In the genomic region with DNA sequence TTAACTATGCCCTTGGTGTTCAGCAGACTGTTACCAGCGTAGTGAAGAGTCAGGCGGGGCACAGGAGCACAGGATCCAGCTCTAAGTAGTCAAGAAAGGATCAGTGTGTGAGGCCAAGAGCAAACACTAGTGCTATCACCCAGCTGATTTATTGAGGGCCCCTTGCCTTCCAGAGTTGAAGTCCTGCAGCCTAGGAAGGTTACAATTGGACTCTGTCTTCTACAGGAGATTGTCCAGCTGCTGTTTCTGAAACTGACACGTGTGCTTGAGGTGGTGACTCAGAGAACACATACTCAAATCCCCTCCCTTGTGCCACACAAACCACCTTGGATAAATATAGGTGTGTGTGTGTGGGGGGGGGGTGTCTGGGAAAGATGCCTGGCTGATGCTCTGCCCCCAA, we compare ENCODE assay signal across 19 mouse cellular contexts. TPM values are rescaled to one million over a fixed set of nuclear protein-coding genes. Genes with fewer than 3 reads are reported as not detected.
DNase-seq lines count a peak whose midpoint lies in the region; ATAC-seq and TF ChIP-seq lines count a peak whose summit lies in the region.
"Had no signal": no experiment of that assay in that cellular context is flagged by ENCODE, and none has a peak within 500 bp of the region (broad histone marks: within the 10 kb centered on the region; RNA-seq: fewer than 3 reads in every experiment).

No protein-coding gene starts in this region.

- no peaks in the 10 kb centered on the region for H3K9me3 ChIP-seq in kidney, embryonic 16.5 days (ENCODE audit: low read length)
- H3K9me3 ChIP-seq in limb, embryonic 14.5 days (ENCODE audit: control insufficient read depth, low read length): no peaks in the 10 kb centered on the region
- H3K9me3 ChIP-seq in stomach, postnatal 0 days (ENCODE audit: control insufficient read depth, low read length): no peaks in the 10 kb centered on the region
- no peaks in the 10 kb centered on the region for H3K9me3 ChIP-seq in hindbrain, embryonic 13.5 days
- H3K9me3 ChIP-seq: hindbrain, embryonic 15.5 days; midbrain, embryonic 12.5 days had no signal

- H3K27me3 ChIP-seq in kidney, embryonic 16.5 days (ENCODE audit: insufficient read depth, low read length): no peaks in the 10 kb centered on the region
- no peaks in the 10 kb centered on the region for H3K27me3 ChIP-seq in limb, embryonic 14.5 days (ENCODE audit: control insufficient read depth, insufficient read depth, low read length)
- no peaks in the 10 kb centered on the region for H3K27me3 ChIP-seq in stomach, postnatal 0 days (ENCODE audit: control insufficient read depth, insufficient read depth, low read length)
- H3K27me3 ChIP-seq in hindbrain, embryonic 13.5 days: no peaks in the 10 kb centered on the region
- H3K27me3 ChIP-seq: hindbrain, embryonic 15.5 days; midbrain, embryonic 12.5 days had no signal

- H3K9ac ChIP-seq in kidney, embryonic 16.5 days (replicated peaks; ENCODE audit: low read length): no peak overlapping the region
- peak overlapping the region; percentile 25; the same call in 1 of the 2 replicates for H3K9ac ChIP-seq in limb, embryonic 14.5 days (ENCODE audit: low read depth, low read length, severe bottlenecking)
- no peak overlapping the region for H3K9ac ChIP-seq in stomach, postnatal 0 days (ENCODE audit: low read length)
- no peak overlapping the region for H3K9ac ChIP-seq in hindbrain, embryonic 13.5 days
- H3K9ac ChIP-seq: hindbrain, embryonic 15.5 days; midbrain, embryonic 12.5 days had no signal

- H3K27ac ChIP-seq in kidney, embryonic 16.5 days (ENCODE audit: low read length): no peak overlapping the region
- H3K27ac ChIP-seq in limb, embryonic 14.5 days (replicated peaks; ENCODE audit: low read depth, low read length): no peak overlapping the region
- H3K27ac ChIP-seq in stomach, postnatal 0 days (replicated peaks): 0 out of 2 replicates have a peak overlapping the region, but pooled peaks have one; percentile 13
- H3K27ac ChIP-seq in hindbrain, embryonic 13.5 days: no peak overlapping the region
- H3K27ac ChIP-seq: hindbrain, embryonic 15.5 days; midbrain, embryonic 12.5 days had no signal

- WGBS in kidney, embryonic 16.5 days: 24% methylated on average over 3 of the region's 3 CpGs
- 47% methylated on average over 3 of the region's 3 CpGs for WGBS in limb, embryonic 14.5 days
- 34% methylated on average over 3 of the region's 3 CpGs for WGBS in stomach, postnatal 0 days
- 86% methylated on average over 3 of the region's 3 CpGs for WGBS in hindbrain, embryonic 13.5 days

- ATAC-seq in kidney, embryonic 16.5 days (ENCODE audit: low FRiP score, low TSS enrichment): peak; percentile 77
- no peak for ATAC-seq in limb, embryonic 14.5 days (ENCODE audit: low FRiP score, low read depth)
- peak; percentile 97 for ATAC-seq in stomach, postnatal 0 days (ENCODE audit: low FRiP score, low TSS enrichment)
- no peak for ATAC-seq in hindbrain, embryonic 13.5 days (ENCODE audit: low FRiP score)
- ATAC-seq: forebrain, embryonic 14.5 days had no signal

- TF ChIP-seq EP300 in stomach, postnatal 0 days (optimal IDR thresholded peaks at IDR 0.05): no peak

- no peak overlapping the region for H3K4me2 ChIP-seq in kidney, embryonic 16.5 days (replicated peaks; ENCODE audit: low read depth, low read length)
- H3K4me2 ChIP-seq in limb, embryonic 14.5 days (replicated peaks; ENCODE audit: low read depth, low read length, severe bottlenecking): peak overlapping the region; percentile 22
- H3K4me2 ChIP-seq in stomach, postnatal 0 days (replicated peaks; ENCODE audit: low read depth): no peak overlapping the region
- no peak overlapping the region for H3K4me2 ChIP-seq in hindbrain, embryonic 13.5 days
- H3K4me2 ChIP-seq: hindbrain, embryonic 15.5 days; midbrain, embryonic 12.5 days had no signal

- H3K4me1 ChIP-seq in kidney, embryonic 16.5 days (ENCODE audit: insufficient read depth, low read length): no peaks in the 10 kb centered on the region
- H3K4me1 ChIP-seq in limb, embryonic 14.5 days (ENCODE audit: control insufficient read depth, insufficient read depth, low read length): peaks cover 12% of the 10 kb centered on the region
- H3K4me1 ChIP-seq in stomach, postnatal 0 days (replicated peaks; ENCODE audit: control insufficient read depth, insufficient read depth): no peaks in the 10 kb centered on the region
- no peaks in the 10 kb centered on the region for H3K4me1 ChIP-seq in hindbrain, embryonic 13.5 days (replicated peaks)
- H3K4me1 ChIP-seq: hindbrain, embryonic 15.5 days; midbrain, embryonic 12.5 days had no signal

- no peaks in the 10 kb centered on the region for H3K36me3 ChIP-seq in kidney, embryonic 16.5 days (ENCODE audit: insufficient read depth, low read length)
- no peaks in the 10 kb centered on the region for H3K36me3 ChIP-seq in limb, embryonic 14.5 days (ENCODE audit: control insufficient read depth, insufficient read depth, low read length)
- no peaks in the 10 kb centered on the region for H3K36me3 ChIP-seq in stomach, postnatal 0 days (ENCODE audit: control insufficient read depth, insufficient read depth, low read length)
- no peaks in the 10 kb centered on the region for H3K36me3 ChIP-seq in hindbrain, embryonic 13.5 days
- H3K36me3 ChIP-seq: hindbrain, embryonic 15.5 days; midbrain, embryonic 12.5 days had no signal

- no peak for DNase-seq in kidney, adult 18-20 months
- DNase-seq in urinary bladder, postnatal 14 days (ENCODE audit: low spot score): peak; percentile 6
- DNase-seq in urinary bladder, postnatal 25 days (ENCODE audit: low spot score): no peak
- no peak for DNase-seq in limb, embryonic 14.5 days (ENCODE audit: low spot score)
- DNase-seq in stomach, postnatal 0 days (ENCODE audit: low spot score): peak; percentile 66
- DNase-seq in ovary, postnatal 10 days (ENCODE audit: low spot score): no peak
- DNase-seq: adrenal gland, postnatal 14 days; cerebellum, adult 2 months; heart, adult 18-20 months; kidney, postnatal 25 days; right cerebral cortex, postnatal 14 days had no signal

- no peak for TF ChIP-seq CTCF in stomach, postnatal 0 days (IDR thresholded peaks at IDR 0.05; ENCODE audit: low read depth)

- H3K4me3 ChIP-seq in kidney, embryonic 16.5 days (ENCODE audit: low read length): no peak overlapping the region
- no peak overlapping the region for H3K4me3 ChIP-seq in limb, embryonic 14.5 days (replicated peaks; ENCODE audit: low read length)
- no peak overlapping the region for H3K4me3 ChIP-seq in stomach, postnatal 0 days (ENCODE audit: low read depth, low read length)
- no peak overlapping the region for H3K4me3 ChIP-seq in hindbrain, embryonic 13.5 days
- H3K4me3 ChIP-seq: hindbrain, embryonic 15.5 days; midbrain, embryonic 12.5 days had no signal

- TF ChIP-seq POLR2A in limb, embryonic 14.5 days (IDR thresholded peaks at IDR 0.05; ENCODE audit: borderline replicate concordance, extremely low read depth, insufficient read depth, insufficient read length): no peak

RNA-seq across cellular contexts. Expression of a gene that starts 3.8 kb away (rescaled TPM):
- polyA plus RNA-seq in kidney, embryonic 16.5 days (2015; fragmentation: Nextera tagmentation; extraction: Ambion mirVana): 1.3 and 1.4 TPM in 2 replicates
- polyA plus RNA-seq in limb, embryonic 14.5 days (2012; rRNA removed): 2.9 and 3.4 TPM in 2 replicates
- 4.5 and 5.0 TPM in 2 replicates for polyA plus RNA-seq in limb, embryonic 14.5 days (2014; fragmentation: Nextera tagmentation; extraction: Ambion mirVana)
- 2.1 and 2.5 TPM in 2 replicates for polyA plus RNA-seq in stomach, postnatal 0 days (2015; fragmentation: Nextera tagmentation; extraction: Ambion mirVana)
- polyA plus RNA-seq in hindbrain, embryonic 13.5 days (2015; fragmentation: Nextera tagmentation; extraction: Ambion mirVana): 0.14 TPM in 1 of 2 replicates, not detected in the other
- polyA plus RNA-seq: C2C12; cerebellum, adult 2 months had no signal

RNA-seq across cellular contexts. Expression of a gene that starts 51.2 kb away (rescaled TPM):
- polyA plus RNA-seq in kidney, embryonic 16.5 days (2015; fragmentation: Nextera tagmentation; extraction: Ambion mirVana): not detected in 2 replicates
- polyA plus RNA-seq in limb, embryonic 14.5 days (2012; rRNA removed): 0.03 and 0.05 TPM in 2 replicates
- 0.10 and 0.14 TPM in 2 replicates for polyA plus RNA-seq in limb, embryonic 14.5 days (2014; fragmentation: Nextera tagmentation; extraction: Ambion mirVana)
- polyA plus RNA-seq in stomach, postnatal 0 days (2015; fragmentation: Nextera tagmentation; extraction: Ambion mirVana): 0.07 TPM in 2 replicates
- polyA plus RNA-seq in hindbrain, embryonic 13.5 days (2015; fragmentation: Nextera tagmentation; extraction: Ambion mirVana): 0.44 and 0.56 TPM in 2 replicates
- polyA plus RNA-seq: C2C12; heart, postnatal 0 days; liver, embryonic 16.5 days had no signal

Comparison
In these comparisons a context has a peak if more than half of its experiments do, and no peak if none do; other contexts are left out.
1. DNase-seq: peak in urinary bladder, postnatal 14 days (single experiment) and stomach, postnatal 0 days (single experiment); none in kidney, adult 18-20 months (single experiment), urinary bladder, postnatal 25 days (single experiment), limb, embryonic 14.5 days (single experiment) and ovary, postnatal 10 days (single experiment).
2. ATAC-seq: peak in kidney, embryonic 16.5 days (single experiment) and stomach, postnatal 0 days (single experiment); none in limb, embryonic 14.5 days (single experiment) and hindbrain, embryonic 13.5 days (single experiment).